Mouse (Mus musculus): ENCODE results near the gene Itgb4. TPM values are rescaled to one million over a fixed set of nuclear protein-coding genes. Genes with fewer than 3 reads are reported as not detected.
A peak's percentile ranks its signal among the peaks of the same experiment; 100 is the strongest.

The Itgb4 gene
- total and polyA plus RNA-seq, 3 experiments: 0.69 to 0.85 TPM; not detected in 1

DNA sequence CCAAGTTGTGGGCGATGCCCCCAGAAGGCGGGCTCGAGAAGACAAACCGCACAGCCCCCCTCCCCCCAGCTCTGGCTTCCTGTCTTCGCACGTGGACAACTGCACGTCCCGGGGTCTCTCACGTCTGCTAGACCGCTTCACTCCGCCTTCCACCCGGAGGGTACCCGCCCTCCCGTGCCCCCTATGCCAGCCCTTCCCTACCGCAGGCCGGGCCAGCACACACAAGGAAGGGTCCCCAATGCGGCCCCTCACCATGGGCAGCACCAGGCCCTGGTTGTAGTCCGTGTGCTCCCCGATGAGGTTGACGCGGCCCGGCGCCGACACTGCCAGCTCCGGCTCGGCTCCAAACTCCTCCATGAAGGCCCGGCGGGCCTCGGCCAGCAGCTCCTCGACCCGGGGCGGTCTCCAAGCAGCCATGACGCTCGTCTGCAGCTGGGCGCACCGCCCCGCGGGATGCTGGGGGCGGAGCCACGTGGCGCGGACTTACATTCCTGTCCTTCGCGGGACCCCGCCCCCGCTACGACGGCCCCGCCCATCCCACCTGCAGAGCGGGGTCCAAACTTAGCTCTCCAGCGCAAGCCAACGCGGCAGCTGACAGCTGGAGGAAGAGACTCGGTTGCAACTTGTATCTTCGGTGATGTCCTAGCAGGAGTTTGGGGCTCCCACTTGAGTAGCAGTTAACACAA lies 37.9 kb downstream of the Itgb4 start, which contains the start of gene Galk1:
Gene Galk1 (minus strand): TSS at position 458 of the 686 bp plus-strand sequence.
- H3K4me1 ChIP-seq (ENCODE audit: control insufficient read depth in 1 of 2, insufficient read depth in 2 of 2, low read length in 2 of 2): peaks cover 3 to 11% of the 10 kb centered on the region in 2 experiments; a peak in 3 of 4 replicates
- peaks cover 0 to 9% of the 10 kb centered on the region in 2 experiments; a peak in 2 of 4 replicates for H3K36me3 ChIP-seq (ENCODE audit: control insufficient read depth in 1 of 2, insufficient read depth in 2 of 2, low read length in 2 of 2)

GRCm38 (mm10) chr11:116014821-116015220 lies 40.3 kb downstream of the Itgb4 start:
- TF ChIP-seq ETS1 (IDR thresholded peaks at IDR 0.05; ENCODE audit: low read depth, low read length): peak; percentile 74
- peak; percentile 89 for TF ChIP-seq TCF12 (IDR thresholded peaks at IDR 0.05; ENCODE audit: low read depth, low read length)
- peak; percentile 72 for TF ChIP-seq GATA1 (IDR thresholded peaks at IDR 0.05; ENCODE audit: low read depth, low read length)
- no peak for TF ChIP-seq CTCF (IDR thresholded peaks at IDR 0.05 in 2 of 3, conservative IDR thresholded peaks at IDR 0.05 in 1 of 3; ENCODE audit: control insufficient read depth in 1 of 3, insufficient read depth in 1 of 3, low read depth in 2 of 3, low read length in 3 of 3, poor library complexity in 1 of 3, severe bottlenecking in 1 of 3)
- TF ChIP-seq TBP (IDR thresholded peaks at IDR 0.05; ENCODE audit: low read depth, low read length): no peak
- TF ChIP-seq TAL1 (IDR thresholded peaks at IDR 0.05; ENCODE audit: low read length): peak; percentile 82
- TF ChIP-seq EP300 (IDR thresholded peaks at IDR 0.05; ENCODE audit: low read depth in 1 of 2, low read length in 2 of 2): peak in 1 of 2 experiments; percentile 77; a peak in 3 of 4 replicates
- TF ChIP-seq ELF1 (IDR thresholded peaks at IDR 0.05; ENCODE audit: low read depth, low read length): no peak
- peak; percentile 93 for TF ChIP-seq RCOR1 (IDR thresholded peaks at IDR 0.05; ENCODE audit: low read depth, low read length)
- Histone ChIP-seq H3K9ac (ENCODE audit: control insufficient read depth, low read depth, low read length, poor library complexity, severe bottlenecking) (no peak overlapping the region), H3K36me3 (ENCODE audit: control insufficient read depth in 1 of 2, insufficient read depth in 2 of 2, low read length in 2 of 2) (peaks cover 0 to 9% of the 10 kb centered on the region in 2 experiments; a peak in 2 of 4 replicates), H3K79me2 (ENCODE audit: control insufficient read depth, insufficient read depth, low read length, poor library complexity) (peaks cover 13% of the 10 kb centered on the region), H3K9me3 (replicated peaks; ENCODE audit: insufficient read depth, low read length) (no peaks in the 10 kb centered on the region), H3K27me3 (ENCODE audit: control insufficient read depth in 1 of 2, insufficient read depth in 2 of 2, low read length in 2 of 2) (no peaks in the 10 kb centered on the region), H3K4me1 (ENCODE audit: control insufficient read depth in 1 of 2, insufficient read depth in 2 of 2, low read length in 2 of 2) (peaks cover 3 to 11% of the 10 kb centered on the region in 2 experiments; a peak in 3 of 4 replicates), H3K4me3 (ENCODE audit: control insufficient read depth in 1 of 2, insufficient read depth in 1 of 2, low read depth in 2 of 2, low read length in 2 of 2) (no peak overlapping the region), H3K27ac (ENCODE audit: control insufficient read depth, low read depth, low read length) (no peak overlapping the region)
- peak; percentile 61 for DNase-seq (ENCODE audit: low read depth, low spot score)

More for the DNA sequence above, 37.9 kb downstream of the Itgb4 start, which contains the start of gene Galk1:
- Histone ChIP-seq H3K9ac (ENCODE audit: control insufficient read depth, low read depth, low read length, poor library complexity, severe bottlenecking) (peak within 1 kb of the TSS; percentile 89), H3K79me2 (ENCODE audit: control insufficient read depth, insufficient read depth, low read length, poor library complexity) (peaks cover 13% of the 10 kb centered on the region), H3K27me3 (ENCODE audit: control insufficient read depth in 1 of 2, insufficient read depth in 2 of 2, low read length in 2 of 2) (no peaks in the 10 kb centered on the region), H3K9me3 (replicated peaks; ENCODE audit: insufficient read depth, low read length) (no peaks in the 10 kb centered on the region), H3K27ac (ENCODE audit: control insufficient read depth, low read depth, low read length) (peak within 1 kb of the TSS; percentile 38), H3K4me3 (ENCODE audit: control insufficient read depth in 1 of 2, insufficient read depth in 1 of 2, low read depth in 2 of 2, low read length in 2 of 2) (peak within 1 kb of the TSS; percentile 67 to 86)
- peak; percentile 98 for DNase-seq (ENCODE audit: low read depth, low spot score)
- TF ChIP-seq USF2 (IDR thresholded peaks at IDR 0.05; ENCODE audit: borderline replicate concordance in 1 of 2, insufficient read depth in 1 of 2, low read depth in 1 of 2, low read length in 2 of 2) (peak in 1 of 2 experiments; percentile 41; a peak in 1 of 4 replicates), E2F4 (IDR thresholded peaks at IDR 0.05; ENCODE audit: borderline replicate concordance, low read depth, low read length) (no peak), NRF1 (IDR thresholded peaks at IDR 0.05; ENCODE audit: insufficient read depth, low read depth, low read length, poor library complexity, severe bottlenecking) (peak; percentile 36; the same call in 1 of the 2 replicates), USF1 (IDR thresholded peaks at IDR 0.05; ENCODE audit: low read depth, low read length) (peak; percentile 91), TBP (IDR thresholded peaks at IDR 0.05; ENCODE audit: low read depth, low read length) (0 out of 2 replicates have a peak, but pooled peaks have one; percentile 8), UBTF (IDR thresholded peaks at IDR 0.05; ENCODE audit: borderline replicate concordance, insufficient read depth, low read depth, low read length) (0 out of 2 replicates have a peak, but pooled peaks have one; percentile 68), MYC (IDR thresholded peaks at IDR 0.05; ENCODE audit: low read depth, low read length) (peak; percentile 96), SIN3A (IDR thresholded peaks at IDR 0.05; ENCODE audit: low read length) (peak; percentile 85), ZMIZ1 (IDR thresholded peaks at IDR 0.05; ENCODE audit: low read depth, low read length) (peak; percentile 50; the same call in 1 of the 2 replicates), ZNF384 (IDR thresholded peaks at IDR 0.05; ENCODE audit: low read depth, low read length) (no peak), POLR2AphosphoS2 (IDR thresholded peaks at IDR 0.05; ENCODE audit: low read length) (peak; percentile 57; the same call in 1 of the 2 replicates), JUND (IDR thresholded peaks at IDR 0.05; ENCODE audit: low read depth, low read length) (no peak), RAD21 (IDR thresholded peaks at IDR 0.05; ENCODE audit: low read depth, low read length) (no peak), POLR2A (IDR thresholded peaks at IDR 0.05; ENCODE audit: control insufficient read depth in 1 of 2, insufficient read depth in 1 of 2, low read depth in 1 of 2, low read length in 2 of 2, poor library complexity in 1 of 2) (peak; percentile 59 to 88; a peak in 3 of 4 replicates), MXI1 (IDR thresholded peaks at IDR 0.05; ENCODE audit: low read depth, low read length) (peak; percentile 97), BHLHE40 (IDR thresholded peaks at IDR 0.05; ENCODE audit: borderline replicate concordance, low read depth, low read length) (peak; percentile 88; the same call in 1 of the 2 replicates), CHD1 (IDR thresholded peaks at IDR 0.05; ENCODE audit: low read depth, low read length) (no peak), MEF2A (IDR thresholded peaks at IDR 0.05; ENCODE audit: extremely low read depth, insufficient replicate concordance, low read depth, low read length, poor library complexity, severe bottlenecking) (no peak), ETS1 (IDR thresholded peaks at IDR 0.05; ENCODE audit: low read depth, low read length) (peak; percentile 56; the same call in 1 of the 2 replicates), CTCF (IDR thresholded peaks at IDR 0.05 in 2 of 3, conservative IDR thresholded peaks at IDR 0.05 in 1 of 3; ENCODE audit: control insufficient read depth in 1 of 3, insufficient read depth in 1 of 3, low read depth in 2 of 3, low read length in 3 of 3, poor library complexity in 1 of 3, severe bottlenecking in 1 of 3) (no peak), POLR2AphosphoS5 (IDR thresholded peaks at IDR 0.05; ENCODE audit: borderline replicate concordance, low read depth, low read length) (0 out of 2 replicates have a peak, but pooled peaks have one; percentile 32), TCF12 (IDR thresholded peaks at IDR 0.05; ENCODE audit: low read depth, low read length) (peak; percentile 68; the same call in 1 of the 2 replicates), MAX (IDR thresholded peaks at IDR 0.05; ENCODE audit: low read length) (peak; percentile 82), NELFE (IDR thresholded peaks at IDR 0.05; ENCODE audit: low read depth, low read length) (peak; percentile 73)

Measured in MEL (cell line).